Mouse (Mus musculus) CH12F3 (cell line): Measurements from ENCODE around the gene Ap1m2.
"Not testable (repeated sequence)": the region's sequence is repeated elsewhere in the genome, so short reads cannot be mapped to it uniquely, and the experiment has no call there.

ENCODE experiments used
- in situ Hi-C: fragments of 300-500 bp; cut with MboI; formaldehyde crosslinking; loops from 2 replicates; pipeline ENCODE4 v1.14.3; 2020; ENCODE audit warnings: low sequenced_read_pairs

The Ap1m2 gene

DNA sequence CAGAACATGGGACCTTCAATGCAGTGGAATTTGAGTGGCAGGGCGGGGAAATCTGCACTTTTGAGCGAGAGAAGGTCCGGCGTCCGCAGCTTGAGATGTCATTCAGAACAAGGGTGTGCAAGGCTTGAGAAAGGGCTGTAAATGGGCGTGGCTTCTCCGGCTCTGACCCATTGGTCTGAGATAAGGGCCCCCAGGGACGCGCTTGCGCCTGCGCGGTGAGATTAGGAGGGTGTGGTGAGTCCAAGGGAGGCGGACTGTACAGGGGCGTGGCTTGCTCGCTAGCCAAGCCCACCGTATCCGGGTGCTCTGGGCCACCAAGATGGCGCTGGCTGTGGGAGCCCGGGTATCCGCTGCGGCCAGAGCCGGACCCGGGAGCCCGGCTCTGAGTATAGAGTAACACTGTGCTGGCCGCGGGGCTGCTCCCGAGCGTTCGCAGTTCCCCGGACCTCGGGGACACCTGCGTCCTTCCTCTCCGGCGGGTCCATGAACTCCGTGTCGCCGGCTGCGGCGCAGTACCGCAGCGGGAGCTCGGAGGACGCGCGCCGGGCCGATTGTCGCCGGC, 47.1 kb downstream of the Ap1m2 start, which contains the start of gene Atg4d:
Atg4d (plus strand) TSS at position 294 of the 562 bp plus-strand sequence.
- in situ Hi-C loops: no loop called here

DNA sequence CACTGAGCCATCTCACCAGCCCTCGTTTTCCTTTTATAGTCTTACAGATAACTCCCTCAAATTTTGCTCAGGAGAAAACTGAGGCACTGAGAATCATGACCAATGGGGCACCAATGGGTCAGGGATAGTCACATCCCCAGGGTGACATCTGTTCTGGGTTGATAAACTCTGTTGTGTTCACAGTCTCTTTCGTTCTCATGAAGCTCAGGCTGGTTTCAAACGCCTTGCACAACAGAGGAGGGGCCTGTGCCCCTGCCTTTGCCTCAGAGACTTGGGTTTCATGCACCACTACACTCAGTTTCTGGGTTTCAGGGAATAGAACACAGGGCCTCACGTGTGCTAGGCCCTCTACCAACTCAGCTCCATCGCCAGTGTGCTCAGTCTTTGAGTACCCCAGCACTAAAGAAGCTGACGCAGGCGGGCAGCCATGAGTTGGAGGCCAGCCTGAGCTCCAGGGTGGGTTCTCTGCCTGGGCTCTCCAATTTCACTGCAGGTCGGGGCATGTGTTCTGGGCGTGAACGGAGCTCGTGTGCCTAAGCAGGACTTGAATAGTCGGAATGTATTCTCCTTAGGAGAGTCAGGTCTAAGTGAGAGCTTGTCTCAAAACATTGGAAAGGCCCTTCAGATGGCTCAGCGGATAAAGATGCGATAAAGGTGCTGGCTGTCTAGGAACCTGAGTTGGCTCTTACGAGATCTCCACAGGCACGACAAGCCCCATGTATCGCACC, 47.7 kb downstream of the Ap1m2 start:
- in situ Hi-C loops: no loop called here

DNA sequence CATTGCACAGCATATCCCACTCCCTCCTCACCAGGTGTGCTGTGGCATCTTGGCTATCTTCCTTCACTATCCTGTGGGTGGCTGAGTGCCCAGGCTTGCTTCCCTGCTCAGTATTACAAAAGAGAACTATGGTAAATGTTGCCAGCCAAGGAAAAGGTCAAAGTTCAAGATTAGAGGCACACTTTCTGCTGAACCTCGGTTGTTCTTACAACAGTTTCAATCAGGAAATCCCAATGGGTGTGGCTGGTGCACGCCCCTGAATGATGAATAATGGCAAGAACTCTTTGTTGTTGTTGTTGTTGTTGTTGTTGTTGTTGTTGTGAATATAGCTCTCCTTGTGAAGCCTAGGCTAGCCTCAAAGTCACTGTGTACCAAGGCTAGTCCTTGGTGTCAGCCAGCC, 50.3 kb downstream of the Ap1m2 start:
- in situ Hi-C loops: no loop called here

DNA sequence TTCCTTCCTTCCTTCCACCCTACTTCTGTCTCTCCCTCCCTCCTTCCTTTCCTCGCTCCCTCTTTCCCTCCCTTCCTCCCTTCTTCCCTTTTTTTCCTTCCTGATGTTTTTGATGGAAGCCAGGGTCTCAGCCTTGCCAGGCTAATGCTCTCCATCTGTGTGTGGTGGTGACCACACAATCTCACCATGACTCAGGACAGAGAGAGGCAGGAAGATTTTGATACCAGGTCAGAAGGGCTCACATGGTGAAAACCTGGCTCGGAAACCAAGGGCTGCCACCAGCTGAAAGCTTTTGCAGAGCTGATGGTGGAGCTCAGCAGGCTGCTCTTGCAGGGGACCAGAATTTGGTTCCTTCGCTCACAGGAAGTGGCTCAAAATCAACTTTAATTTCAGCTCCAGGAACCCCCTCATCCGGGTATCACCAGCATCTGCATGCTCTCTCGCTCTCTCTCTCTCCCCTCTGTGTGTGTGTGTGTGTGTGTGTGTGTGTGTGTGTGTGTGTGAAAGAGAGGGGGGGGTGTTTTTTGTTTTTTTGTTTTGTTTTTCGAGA, 51.6 kb downstream of the Ap1m2 start:
- in situ Hi-C loops: no loop called here

DNA sequence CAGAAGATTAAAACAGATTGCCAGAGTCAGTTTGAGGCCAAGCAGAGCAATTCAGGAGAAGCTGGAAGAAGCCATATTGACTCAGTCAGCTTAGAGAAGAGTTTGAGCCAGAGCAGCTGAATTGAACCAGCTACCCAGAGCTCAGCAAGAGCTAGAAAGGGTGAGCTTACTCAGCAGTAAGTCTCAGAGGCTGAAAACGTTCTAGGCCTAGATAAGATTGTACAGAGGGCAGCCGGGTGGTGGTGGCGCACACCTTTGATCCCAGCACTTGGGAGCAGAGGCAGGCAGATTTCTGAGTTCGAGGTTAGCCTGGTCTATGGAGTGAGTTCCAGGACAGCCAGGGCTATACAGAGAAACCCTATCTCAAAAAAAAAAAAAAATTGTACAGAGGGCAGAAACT, 55.8 kb downstream of the Ap1m2 start:
- in situ Hi-C loops: not testable (repeated sequence)

DNA sequence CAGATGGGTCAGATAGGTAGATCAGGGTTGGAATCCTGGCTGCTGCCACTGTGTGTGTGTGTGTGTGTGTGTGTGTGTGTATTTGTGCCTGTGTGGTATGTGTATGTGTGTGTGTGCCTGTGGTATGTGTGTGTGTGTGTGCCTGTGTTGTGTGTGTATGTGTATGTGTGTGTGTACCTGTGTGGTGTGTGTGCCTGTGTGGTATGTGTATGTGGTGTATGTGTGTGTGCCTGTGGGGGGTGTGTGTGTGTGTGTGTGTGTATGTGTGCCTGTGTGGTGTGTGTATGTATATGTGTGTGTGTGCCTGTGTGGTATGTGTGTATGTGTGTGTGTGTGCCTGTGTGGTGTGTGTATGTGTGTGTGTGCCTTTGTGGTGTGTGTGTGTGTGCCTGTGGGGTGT, 57.4 kb downstream of the Ap1m2 start:
- in situ Hi-C loops: no loop called here

DNA sequence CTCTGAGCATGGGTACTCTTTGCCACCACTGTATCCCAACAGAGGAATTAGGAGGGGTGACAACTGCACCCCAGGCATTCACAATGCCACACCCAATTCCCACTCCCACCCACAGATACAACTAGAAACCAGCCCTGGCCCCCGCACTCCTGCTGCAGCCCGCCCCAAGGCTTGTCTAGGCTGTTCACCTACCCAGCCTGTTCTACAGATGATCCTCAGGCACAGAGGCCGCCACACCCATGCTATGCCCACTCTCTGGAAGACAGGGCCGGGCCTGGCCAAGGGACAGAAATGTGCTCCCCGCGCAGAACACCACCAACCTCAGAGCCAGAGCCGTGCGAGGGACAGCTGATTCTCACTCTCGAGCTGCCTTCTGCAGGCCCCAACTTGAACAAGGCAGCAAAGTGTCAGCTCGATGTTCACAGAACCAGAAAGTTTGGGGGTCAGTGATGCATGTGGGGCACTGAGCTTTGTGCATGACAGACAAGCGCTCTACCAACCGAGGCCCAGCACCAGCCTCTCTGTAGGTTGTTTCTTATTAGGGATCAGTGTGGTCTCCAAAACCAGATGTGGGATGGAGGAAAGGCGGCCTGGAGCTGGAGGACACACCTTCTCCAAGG, 60.9 kb downstream of the Ap1m2 start:
- in situ Hi-C loops: no loop called here

DNA sequence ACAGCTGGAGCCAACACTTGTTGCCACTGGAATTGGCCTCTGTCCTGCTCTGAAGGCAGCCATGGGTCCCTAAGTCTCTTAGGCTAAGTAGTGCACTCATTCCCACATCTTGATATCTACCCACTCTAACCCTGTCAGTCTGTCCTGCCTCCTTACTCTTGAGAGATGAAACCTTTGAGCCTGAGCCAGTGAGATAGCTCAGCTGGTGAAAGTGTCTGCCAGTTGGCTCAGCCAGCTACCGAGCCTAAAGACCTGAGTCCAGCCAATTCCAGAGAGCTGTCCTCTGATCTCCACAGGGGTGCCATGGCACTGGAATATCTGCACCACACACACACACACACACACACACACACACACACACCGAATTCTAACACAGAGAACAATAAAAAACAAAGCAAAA, 61.6 kb downstream of the Ap1m2 start:
- in situ Hi-C loops: no loop called here

DNA sequence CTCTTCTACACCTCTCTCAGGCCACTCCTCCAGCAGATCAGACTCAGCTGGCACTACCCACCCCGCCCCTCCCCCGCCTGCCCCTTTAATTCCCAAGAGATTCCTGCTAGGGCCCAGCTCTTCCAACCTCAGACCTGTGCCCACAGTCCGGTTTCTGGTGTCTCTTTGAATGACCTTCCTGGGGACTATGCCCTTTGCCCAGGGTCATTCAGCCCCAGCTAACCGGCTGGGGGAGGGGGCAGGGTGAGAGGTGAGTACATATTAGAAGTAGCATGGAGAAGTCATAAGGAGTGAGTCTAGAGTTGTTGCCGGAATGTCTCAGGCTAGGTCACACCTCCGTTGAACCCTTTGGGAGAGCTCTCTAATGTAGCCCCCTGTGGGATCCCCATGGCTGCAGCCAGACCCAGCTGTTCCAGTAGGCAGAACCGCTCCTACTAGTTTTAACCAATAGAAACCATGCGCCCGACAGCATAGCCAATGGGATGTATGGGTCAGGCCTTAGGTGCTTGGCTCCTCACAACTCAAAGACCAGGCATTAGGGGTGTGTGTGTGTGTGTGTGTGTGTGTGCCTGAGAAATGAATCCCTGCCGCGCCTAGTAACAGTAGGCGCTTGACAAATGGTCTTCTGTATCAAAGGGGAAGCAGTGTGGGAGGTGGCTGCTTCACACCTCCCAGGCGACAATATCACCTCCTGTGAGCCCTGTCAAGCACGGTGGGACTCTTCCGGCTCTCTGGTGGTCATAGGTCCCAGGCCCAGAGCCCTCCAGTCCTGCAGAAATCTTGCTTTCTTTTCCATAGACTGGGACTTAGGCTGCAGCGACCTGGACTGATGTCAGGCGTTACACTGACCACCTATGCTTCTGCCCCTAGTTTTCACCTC, 62.3 kb downstream of the Ap1m2 start:
- in situ Hi-C loops: no loop called here

DNA sequence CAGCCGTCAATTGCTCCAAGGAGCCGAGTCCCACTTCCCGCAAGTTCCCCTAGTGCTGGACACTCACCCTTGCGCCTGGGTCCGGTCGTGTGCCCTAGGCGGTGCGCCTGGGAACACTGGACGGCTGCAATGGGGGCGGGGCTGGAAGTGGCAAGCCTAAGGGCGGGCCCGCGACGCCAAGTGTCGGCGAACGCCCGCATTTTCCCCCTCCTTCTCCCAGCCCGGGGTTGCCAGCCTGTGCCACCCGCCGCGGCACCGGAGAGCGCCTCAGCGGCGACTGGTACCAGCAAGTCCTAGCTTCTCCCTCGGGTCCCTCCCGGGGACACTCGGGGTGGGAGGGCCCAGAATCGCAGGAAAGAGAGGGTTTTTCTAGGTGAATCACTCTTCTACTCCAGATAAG, 63.8 kb downstream of the Ap1m2 start, which contains the start of gene S1pr5:
S1pr5 (minus strand) TSS at position 118 of the 400 bp plus-strand sequence.
- in situ Hi-C loops: no loop called here

DNA sequence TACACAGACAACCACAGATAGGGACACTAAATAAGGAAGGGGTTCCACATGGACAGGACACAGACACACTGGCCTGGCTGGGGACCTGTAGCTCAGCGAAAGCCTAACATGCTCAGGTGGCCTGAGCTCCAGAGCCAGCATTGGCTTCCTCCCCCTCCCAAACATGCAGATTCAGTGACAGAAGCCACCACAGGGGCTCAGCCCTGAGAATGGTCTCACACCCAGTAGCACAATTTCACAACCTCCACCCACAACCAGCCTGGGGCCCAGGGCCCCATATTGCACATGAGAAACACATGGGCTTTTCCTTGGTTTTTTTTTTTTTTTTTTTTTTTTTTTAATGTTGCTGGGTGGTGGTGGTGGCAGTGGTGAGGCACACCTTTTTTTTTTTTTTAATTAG, 65.8 kb downstream of the Ap1m2 start:
- in situ Hi-C loops: no loop called here

DNA sequence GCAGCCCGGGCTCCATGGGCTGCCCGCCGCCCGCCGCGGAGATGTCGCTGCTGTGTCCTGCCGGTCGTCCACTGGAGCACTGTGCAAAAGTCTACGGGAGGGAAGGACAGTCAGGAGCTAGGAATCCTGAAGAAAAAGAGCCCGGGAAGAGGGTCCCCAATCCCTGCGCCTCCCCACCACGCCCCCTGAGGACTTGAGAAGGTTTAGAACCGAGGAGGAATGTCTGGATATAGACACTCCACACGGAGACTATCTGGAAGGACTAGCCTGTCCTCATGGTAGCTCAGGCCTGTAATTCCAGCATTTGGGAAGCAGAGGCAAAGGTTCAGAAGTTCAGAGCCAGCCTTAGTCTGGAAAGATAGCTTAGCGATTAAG, 67.0 kb downstream of the Ap1m2 start:
- in situ Hi-C loops: no loop called here

DNA sequence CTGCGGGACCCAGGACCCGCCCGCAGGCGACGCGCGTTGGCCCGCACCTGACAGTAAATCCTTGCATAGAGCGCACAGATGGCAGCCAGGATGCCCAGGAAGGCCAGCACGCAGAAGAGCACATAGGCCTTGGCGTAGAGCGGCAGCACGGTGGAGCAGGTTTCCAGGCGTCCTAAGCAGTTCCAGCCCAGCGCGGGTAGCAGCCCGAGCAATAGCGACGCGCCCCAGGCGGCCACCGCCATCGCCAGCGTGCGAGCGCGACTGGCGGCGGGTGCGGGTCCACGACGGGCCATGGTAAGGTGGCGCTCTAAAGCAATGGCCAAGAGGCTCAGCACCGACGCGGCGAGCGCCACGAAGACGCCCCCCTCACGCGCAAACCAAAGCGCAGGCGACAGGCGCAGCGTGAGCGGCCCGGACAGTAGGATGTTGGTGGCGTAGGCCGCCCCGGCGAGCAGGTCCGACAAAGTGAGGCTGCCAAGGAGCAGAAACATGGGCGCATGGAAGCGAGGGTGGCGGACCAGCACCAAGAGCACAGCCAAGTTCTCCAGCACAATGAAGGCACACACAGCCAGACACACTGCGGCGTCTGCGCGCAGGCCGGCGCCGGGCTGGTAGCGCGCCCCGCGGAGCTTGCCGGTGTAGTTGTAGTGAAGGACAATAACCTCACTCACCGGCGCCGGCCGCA, 67.6 kb downstream of the Ap1m2 start:
- in situ Hi-C loops: no loop called here
